Mouse (Mus musculus) cerebellum, adult 11-12 months (tissue): ENCODE measurements around the gene Mgst2.

Source experiments
- DNase-seq: peaks from one replicate; pipeline ENCODE4 v3.0.0; 2022

Mgst2 gene

DNA sequence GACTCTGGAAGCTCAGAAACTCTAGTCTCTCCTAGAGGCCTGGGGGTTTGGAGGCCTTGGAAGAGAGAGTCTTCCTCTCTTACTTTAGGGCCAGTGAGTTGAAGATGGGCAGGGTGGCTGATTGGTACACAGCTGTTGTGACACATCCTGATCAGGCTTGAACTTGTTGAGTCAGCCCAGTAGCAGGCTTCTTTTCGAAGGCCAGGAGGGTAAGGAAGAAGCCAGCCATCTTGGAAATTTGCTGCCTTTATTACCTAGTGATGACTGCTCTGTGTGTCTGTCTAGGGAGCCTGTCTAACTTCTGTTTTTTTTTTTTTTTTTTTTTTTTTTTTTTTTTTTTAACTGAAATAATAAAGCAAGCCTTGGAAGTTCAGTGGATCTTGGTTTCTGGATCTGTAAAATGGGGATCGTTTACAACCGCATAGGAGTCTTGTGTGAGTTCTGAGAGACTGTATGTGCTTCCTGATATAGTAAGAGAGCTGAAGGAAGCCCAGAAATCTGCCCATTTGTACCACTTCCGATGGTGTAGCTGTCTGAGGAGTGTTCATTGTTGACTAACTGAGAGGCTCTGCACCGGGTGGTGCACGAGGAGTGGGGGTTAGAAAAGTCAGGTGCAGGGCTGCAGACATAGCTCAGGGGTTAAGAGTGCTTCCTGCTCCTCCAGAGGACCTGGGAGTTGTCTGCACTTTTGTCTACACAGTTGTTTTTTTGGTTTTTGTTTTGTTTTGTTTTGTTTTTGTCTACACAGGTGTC is 5.7 kb upstream of the Mgst2 start:
- no peak for DNase-seq

- no peak for DNase-seq
Measured at GRCm38 (mm10) chr3:51659415-51659814, 745 bp upstream of the Mgst2 start.

DNA sequence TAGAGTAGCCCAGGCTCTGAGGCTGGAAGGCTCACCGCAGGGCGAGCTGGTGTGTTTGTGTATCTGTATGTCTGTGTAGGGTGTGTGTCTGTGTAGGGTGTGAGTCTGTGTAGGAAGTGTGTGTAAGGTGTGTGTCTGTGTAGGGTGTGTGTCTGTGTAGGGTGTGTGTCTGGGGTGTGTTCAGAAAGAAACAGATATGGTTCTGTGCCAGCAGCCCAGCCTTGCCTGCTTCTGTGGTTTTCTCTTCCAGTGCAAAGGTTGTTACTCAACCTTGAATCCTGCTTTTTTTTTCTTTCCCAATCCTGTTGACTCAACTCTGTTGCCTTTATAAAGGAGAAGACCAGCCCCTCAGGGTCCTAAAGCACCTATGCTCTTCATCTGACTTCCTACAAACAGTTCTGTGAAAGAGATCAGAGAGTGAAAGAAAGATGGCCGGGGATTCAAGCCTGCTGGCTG is 689 bp downstream of the Mgst2 start:
- no peak for DNase-seq

- no peak for DNase-seq
Measured at GRCm38 (mm10) chr3:51661376-51661775, 1.2 kb downstream of the Mgst2 start.

GRCm38 (mm10) chr3:51661880-51662550 is 1.9 kb downstream of the Mgst2 start:
- no peak for DNase-seq

- DNase-seq, result no peak
Measured at GRCm38 (mm10) chr3:51662557-51662956, 2.4 kb downstream of the Mgst2 start.

DNA sequence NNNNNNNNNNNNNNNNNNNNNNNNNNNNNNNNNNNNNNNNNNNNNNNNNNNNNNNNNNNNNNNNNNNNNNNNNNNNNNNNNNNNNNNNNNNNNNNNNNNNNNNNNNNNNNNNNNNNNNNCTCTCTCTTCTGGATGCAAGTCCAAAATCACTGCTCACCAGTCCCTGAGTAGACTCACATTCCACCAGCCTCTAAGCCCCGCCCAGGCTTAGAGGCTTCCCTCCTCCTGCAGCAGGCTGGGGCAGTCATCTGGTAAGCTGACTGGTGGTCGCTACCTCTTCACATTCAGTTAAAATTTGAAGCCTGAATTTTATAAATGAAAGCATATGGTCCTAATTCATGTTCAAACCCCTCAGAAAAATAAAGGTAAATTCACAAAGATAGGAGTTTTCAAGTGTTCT is 8.4 kb downstream of the Mgst2 start:
- no peak for DNase-seq

GRCm38 (mm10) chr3:51670414-51671070 is 10.4 kb downstream of the Mgst2 start:
- no peak for DNase-seq

DNA sequence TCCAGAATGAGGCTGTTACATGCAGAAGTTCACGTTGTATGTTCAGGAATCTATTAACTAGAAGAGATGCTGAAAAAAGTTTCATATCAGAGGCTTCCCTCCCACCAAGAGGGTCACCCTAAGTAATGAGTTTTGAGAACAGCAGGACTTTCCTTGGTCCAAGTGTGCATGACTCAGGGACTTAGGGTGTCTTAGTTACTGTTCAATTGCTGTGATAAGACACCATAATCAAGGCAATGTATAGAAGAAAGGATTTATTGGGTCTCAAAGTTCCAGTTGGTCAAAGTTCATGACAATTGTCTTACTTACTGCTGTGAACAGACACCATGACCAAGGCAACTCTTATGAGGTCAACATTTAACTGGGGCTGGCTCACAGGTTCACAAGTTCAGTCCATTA is 10.9 kb downstream of the Mgst2 start:
- no peak for DNase-seq

- DNase-seq, result no peak
Measured at GRCm38 (mm10) chr3:51672631-51673030, 12.5 kb downstream of the Mgst2 start.

DNA sequence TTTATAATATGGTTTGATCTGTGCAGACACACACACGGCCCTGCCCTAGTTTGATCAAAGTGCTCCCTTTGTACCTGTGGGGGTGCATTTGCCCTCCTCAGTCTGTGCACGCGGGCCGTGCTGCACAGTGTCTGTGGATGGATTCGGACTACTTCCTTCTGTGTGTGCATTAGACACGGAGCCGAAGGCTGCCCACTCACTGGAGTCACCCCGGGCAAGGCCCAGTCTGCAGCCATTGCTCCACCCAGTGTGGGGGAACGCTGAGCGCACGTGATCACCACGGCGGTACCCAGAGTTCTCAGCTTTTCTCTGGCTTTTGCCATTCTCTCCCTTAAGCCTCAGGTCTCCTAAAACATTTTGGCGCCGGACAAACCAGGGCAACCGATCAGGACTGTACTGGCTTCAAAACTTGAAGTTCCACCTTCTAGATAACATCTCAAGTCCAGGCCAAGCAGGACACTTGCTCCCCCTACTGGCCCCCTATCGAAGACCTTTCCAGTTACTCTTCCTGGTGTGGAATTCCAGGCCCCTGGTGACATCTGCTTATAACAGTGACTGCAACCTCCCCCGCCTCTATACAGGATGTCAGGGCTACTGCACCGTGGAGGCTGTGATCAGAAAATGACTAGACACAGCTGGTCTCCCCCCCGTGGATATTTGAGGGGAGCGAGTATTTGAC is 13.4 kb downstream of the Mgst2 start:
- DNase-seq, result no peak

- DNase-seq, result no peak
Measured at GRCm38 (mm10) chr3:51674963-51675362, 14.8 kb downstream of the Mgst2 start.

DNA sequence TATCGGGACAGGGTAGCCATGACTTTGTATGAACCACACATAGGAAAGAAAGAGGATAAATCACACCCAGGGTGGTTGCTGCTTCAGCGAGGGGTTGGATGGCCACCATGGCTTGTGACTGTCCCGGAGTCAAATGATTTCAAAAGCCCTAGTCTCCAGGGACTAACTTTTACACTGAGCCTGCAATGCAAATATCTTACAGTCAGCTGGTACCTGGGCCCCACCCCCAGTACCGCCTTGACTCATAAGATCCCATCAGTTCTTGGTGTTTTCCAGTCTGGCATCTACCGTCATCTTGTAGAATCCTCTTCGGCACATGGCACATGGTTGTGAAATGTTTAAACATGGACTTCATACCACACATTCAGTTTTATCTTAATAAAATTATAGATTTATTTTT is 25.4 kb downstream of the Mgst2 start:
- no peak for DNase-seq

DNA sequence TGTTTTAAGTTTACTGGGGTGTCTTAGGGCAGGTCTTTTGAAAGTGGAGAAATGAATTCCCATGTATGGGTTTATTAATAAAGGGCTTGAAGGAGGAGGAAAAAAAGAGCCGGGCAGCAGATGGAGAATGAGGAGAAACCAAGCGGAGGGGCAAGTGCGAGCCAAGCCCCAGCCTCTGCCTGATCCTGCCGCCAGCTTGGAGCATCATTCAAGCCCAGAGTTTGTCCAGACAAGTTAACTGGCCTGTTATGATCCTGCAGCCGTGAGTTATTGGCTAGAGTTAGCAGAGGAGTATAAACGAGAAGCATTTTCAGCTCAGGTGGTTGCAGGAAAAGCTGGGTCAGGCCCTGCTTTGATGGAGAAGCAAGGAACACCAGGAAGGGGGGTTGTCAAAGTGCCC is 26.2 kb downstream of the Mgst2 start:
- DNase-seq, result no peak

GRCm38 (mm10) chr3:51686791-51687190 is 26.6 kb downstream of the Mgst2 start:
- DNase-seq, result no peak

GRCm38 (mm10) chr3:51688725-51689124 is 28.6 kb downstream of the Mgst2 start:
- no peak for DNase-seq

DNA sequence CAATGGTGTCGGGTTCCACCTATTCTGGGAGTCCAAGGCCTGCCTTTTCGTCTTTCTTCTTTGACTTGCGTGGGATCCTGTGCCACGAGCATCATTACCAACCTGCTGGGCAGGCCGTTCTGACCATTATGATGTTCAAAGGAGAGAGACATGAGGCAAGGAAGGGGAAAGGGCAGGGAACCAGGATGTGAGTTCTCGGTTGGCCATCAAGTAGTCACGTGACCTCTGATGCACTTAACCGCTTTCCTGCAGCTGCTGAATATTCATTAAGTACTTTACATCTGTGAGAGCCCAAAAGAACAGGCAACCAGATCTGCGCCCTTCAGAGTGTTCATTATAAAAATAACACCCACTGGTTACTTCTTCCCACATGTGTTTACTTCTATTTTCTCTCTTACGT is 33.0 kb downstream of the Mgst2 start:
- DNase-seq, result no peak

DNA sequence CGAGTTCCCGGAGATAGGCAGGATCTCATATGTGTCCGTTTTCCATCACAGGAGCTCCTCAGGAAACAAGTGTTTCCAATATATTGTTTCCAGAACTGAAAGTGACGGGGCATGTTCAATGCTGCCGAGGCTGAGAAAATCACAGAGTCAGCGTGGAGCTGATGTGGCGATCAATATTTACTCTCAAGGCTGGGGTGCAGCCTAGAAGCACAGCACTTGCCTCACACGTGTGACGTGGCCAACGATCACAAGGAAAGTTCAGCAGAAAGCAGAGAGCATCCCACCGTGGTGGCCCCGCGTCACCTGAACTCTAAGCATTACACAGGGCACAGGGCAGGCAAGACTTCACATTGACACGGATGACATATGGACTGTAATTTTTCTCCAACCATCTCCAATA is 34.4 kb downstream of the Mgst2 start:
- DNase-seq, result no peak

GRCm38 (mm10) chr3:51695713-51696112 is 35.6 kb downstream of the Mgst2 start:
- DNase-seq, result no peak

GRCm38 (mm10) chr3:51697931-51698330 is 37.8 kb downstream of the Mgst2 start:
- DNase-seq, result no peak

DNA sequence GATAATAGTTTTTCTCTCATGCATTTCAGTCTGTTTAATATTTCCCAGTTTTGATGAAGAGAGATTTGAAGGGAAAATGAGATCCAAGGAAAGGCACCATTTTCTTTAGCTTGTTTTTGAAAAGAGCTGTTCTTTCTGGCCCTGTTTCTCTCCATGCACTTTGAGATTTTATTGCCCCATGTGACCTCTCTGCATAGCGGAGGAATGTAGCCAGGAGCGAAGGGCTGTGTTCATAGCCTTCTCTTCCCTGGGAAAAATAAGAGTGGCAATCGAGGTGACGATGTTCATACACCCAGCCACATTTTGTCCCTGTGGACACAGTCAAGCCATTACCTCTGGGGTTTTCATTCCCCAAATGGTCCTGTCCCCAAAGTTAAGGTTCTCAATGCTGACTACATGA is 40.0 kb downstream of the Mgst2 start:
- no peak for DNase-seq

DNA sequence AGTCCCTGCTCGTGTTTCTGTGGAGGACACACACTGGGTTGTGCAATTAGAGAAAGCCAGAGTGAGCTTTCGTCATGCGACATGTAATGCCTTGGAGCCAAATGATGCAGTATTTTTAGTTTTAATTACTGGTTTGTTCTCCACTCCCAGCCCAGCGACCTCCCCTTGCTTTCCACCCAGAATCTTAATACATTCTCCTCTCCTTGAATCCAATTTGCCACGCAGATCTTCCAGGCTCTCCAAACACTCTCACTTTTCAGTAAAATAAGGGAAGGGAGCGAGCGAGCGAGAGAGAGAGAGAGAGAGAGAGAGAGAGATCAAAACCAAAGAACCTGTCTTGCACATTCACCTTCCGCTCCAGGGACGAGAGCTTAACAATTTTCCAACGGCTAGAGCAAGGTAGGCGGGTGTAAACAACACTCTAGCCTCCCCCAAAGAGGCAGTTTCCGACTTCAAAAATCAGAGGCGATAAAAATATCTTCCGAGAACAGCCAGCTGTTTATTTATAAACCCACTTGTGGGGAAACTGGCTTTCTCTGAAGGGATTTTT is 40.6 kb downstream of the Mgst2 start:
- DNase-seq, result no peak

DNA sequence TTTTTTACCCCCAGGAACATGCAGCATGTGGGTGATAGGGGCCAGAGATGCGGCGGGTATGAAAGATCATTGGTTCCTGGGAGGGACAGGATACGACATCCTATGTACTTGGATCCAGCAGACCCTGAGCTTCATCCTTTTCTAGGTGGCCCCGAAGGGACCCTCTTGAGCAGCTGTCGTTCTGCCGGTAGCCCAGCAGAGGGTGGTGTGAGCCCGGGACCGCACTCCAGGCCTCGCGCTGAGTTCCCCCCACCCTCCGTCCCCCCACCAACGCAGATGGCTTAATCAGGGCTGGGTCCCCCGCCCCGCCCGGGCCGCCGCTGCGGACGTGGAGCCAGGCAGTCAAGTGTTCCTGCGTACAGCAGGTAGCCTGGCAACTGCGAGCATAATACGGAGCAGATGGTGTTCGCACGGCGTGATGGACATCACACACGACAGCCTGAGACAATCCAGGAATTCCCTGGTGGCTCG is 41.2 kb downstream of the Mgst2 start:
- peak; percentile 98 for DNase-seq
